Mouse (Mus musculus) midbrain, embryonic 15.5 days (tissue): ENCODE measurements around the gene Gm21876. TPM values are rescaled to one million over a fixed set of nuclear protein-coding genes. Genes with fewer than 3 reads are reported as not detected.
"Not testable (repeated sequence)": the region's sequence is repeated elsewhere in the genome, so short reads cannot be mapped to it uniquely, and the experiment has no call there.

Experiments
- ATAC-seq: fragments of 200-750 bp; cut with Nextera tagmentation; replicated peaks from 2 replicates; pipeline ENCODE4 v1.8.0; 2017; ENCODE audit warnings: moderate TSS enrichment
- H3K27ac ChIP-seq: fragments of 300-500 bp; sonication (generic); 2 replicates; pipeline ENCODE4 v1.5.1; 2015; ENCODE audit warnings: mild to moderate bottlenecking, inconsistent platforms
- H3K27me3 ChIP-seq: fragments of 300-500 bp; sonication (generic); replicated peaks from 2 replicates; pipeline ENCODE4 v1.6.1; 2015; ENCODE audit warnings: inconsistent platforms
- H3K36me3 ChIP-seq: fragments of 300-500 bp; sonication (generic); replicated peaks from 2 replicates; pipeline ENCODE4 v1.6.1; 2015; ENCODE audit warnings: inconsistent platforms
- H3K4me1 ChIP-seq: fragments of 300-500 bp; sonication (generic); 2 replicates; pipeline ENCODE4 v1.6.1; 2015; ENCODE audit warnings: inconsistent platforms
- H3K4me2 ChIP-seq: fragments of 300-500 bp; sonication (generic); 2 replicates; pipeline ENCODE4 v1.6.1; 2015; ENCODE audit warnings: inconsistent platforms, mild to moderate bottlenecking, moderate library complexity
- H3K4me3 ChIP-seq: fragments of 300-500 bp; sonication (generic); 2 replicates; pipeline ENCODE4 v1.5.1; 2015; ENCODE audit warnings: mild to moderate bottlenecking, inconsistent platforms
- H3K9ac ChIP-seq: fragments of 300-500 bp; sonication (generic); 2 replicates; pipeline ENCODE4 v1.6.1; 2015; ENCODE audit warnings: mild to moderate bottlenecking, inconsistent platforms
- H3K9me3 ChIP-seq: fragments of 300-500 bp; sonication (generic); 2 replicates; pipeline ENCODE4 v1.6.1; 2016; ENCODE audit warnings: inconsistent platforms
- WGBS: fragments of 180-500 bp; shearing (Covaris S2); methylation state at CpG from one replicate; pipeline ENCODE4 v1.1.7; 2015; ENCODE audit warnings: mixed read lengths; 5-methylcytosine and 5-hydroxymethylcytosine counted together
- polyA plus RNA-seq: library from polyadenylated mRNA; unstranded; fragments of >200 nt; fragmentation: Nextera tagmentation; extraction: Ambion mirVana; gene quantifications from 2 replicates; pipeline ENCODE4 v1.2.1, GENCODE M21; 2015

The Gm21876 gene
- polyA plus RNA-seq = not detected in 2 replicates

- Histone ChIP-seq H3K27ac (no peak within 1 kb of the TSS), H3K36me3 (no peaks in the 10 kb centered on the region), H3K4me3 (no peak within 1 kb of the TSS), H3K4me1 (no peaks in the 10 kb centered on the region), H3K4me2 (no peak within 1 kb of the TSS), H3K27me3 (no peaks in the 10 kb centered on the region), H3K9me3 (no peaks in the 10 kb centered on the region), H3K9ac (no peak within 1 kb of the TSS)
- WGBS = 86% methylated on average over 3 of the region's 3 CpGs
- ATAC-seq = no peak
Observed at GRCm38 (mm10) chrX:21175553-21175952, at the start of gene Gm21876. Gm21876 (minus strand) TSS chrX:21175653.

GRCm38 (mm10) chrX:21220422-21220821, 45.0 kb upstream of the Gm21876 start:
- Histone ChIP-seq H3K27me3 (no peaks in the 10 kb centered on the region), H3K4me2 (no peak overlapping the region), H3K4me3 (no peak overlapping the region), H3K27ac (no peak overlapping the region), H3K9me3 (no peaks in the 10 kb centered on the region), H3K4me1 (no peaks in the 10 kb centered on the region), H3K9ac (no peak overlapping the region), H3K36me3 (no peaks in the 10 kb centered on the region)
- 70% methylated on average over 3 of the region's 3 CpGs for WGBS
- ATAC-seq = no peak

GRCm38 (mm10) chrX:21146675-21147074, 28.8 kb downstream of the Gm21876 start:
- not testable (repeated sequence) for H3K27me3 ChIP-seq, H3K4me1 ChIP-seq, H3K9me3 ChIP-seq, H3K36me3 ChIP-seq, H3K4me3 ChIP-seq, ATAC-seq, H3K4me2 ChIP-seq, H3K9ac ChIP-seq, H3K27ac ChIP-seq
- WGBS = 95% methylated on average over 25 of the region's 25 CpGs

Other genes starting within 250 kb of the Gm21876 start
- gene Cfp, start 244.1 kb downstream of the Gm21876 start, polyA plus RNA-seq = 8.7 and 9.0 TPM in 2 replicates
- 22.5 and 24.8 TPM in 2 replicates for gene Elk1, start 225.0 kb downstream of the Gm21876 start, polyA plus RNA-seq
- 27.7 and 28.5 TPM in 2 replicates for gene Uxt, start 213.6 kb downstream of the Gm21876 start, polyA plus RNA-seq
- gene Zfp182, start 113.3 kb downstream of the Gm21876 start, polyA plus RNA-seq = 7.4 and 9.4 TPM in 2 replicates
- gene Spaca5, start 107.2 kb downstream of the Gm21876 start, polyA plus RNA-seq = not detected in 2 replicates
- 4.3 and 5.3 TPM in 2 replicates for gene Zfp300, start 86.1 kb downstream of the Gm21876 start, polyA plus RNA-seq
- gene Ssxa1, start 59.8 kb downstream of the Gm21876 start, polyA plus RNA-seq = not detected in 2 replicates